Mouse (Mus musculus) MEL (cell line): ENCODE results near the gene Syt17. TPM values are rescaled to one million over a fixed set of nuclear protein-coding genes. Genes with fewer than 3 reads are reported as not detected.

Source experiments
- DNase-seq: peaks from one replicate; pipeline ENCODE4 v3.0.0; 2011; ENCODE audit warnings: low read depth, low spot score
- H3K27ac ChIP-seq: 2 replicates; pipeline ENCODE4 v1.5.1; 2012; ENCODE audit warnings: low read depth, mild to moderate bottlenecking, control low read depth, low read length, moderate library complexity; ENCODE audit not compliant: control insufficient read depth
- H3K27me3 ChIP-seq, 2 experiments: fragments of 150-350 bp in 1 of 2; sonication (generic) in 1 of 2; 2 replicates each; pipeline ENCODE4 v1.6.1; 2012; ENCODE audit warnings: low read length in 2 of 2, mild to moderate bottlenecking in 2 of 2, improper control_type of control experiment in 1 of 2, moderate library complexity in 1 of 2; ENCODE audit not compliant: insufficient read depth in 2 of 2, control insufficient read depth in 1 of 2
- H3K36me3 ChIP-seq, 2 experiments: 2 replicates each; pipeline ENCODE4 v1.6.1; 2012 to 2014; ENCODE audit warnings: low read length in 2 of 2, improper control_type of control experiment in 1 of 2, inconsistent platforms in 1 of 2, mild to moderate bottlenecking in 1 of 2; ENCODE audit not compliant: insufficient read depth in 2 of 2, control insufficient read depth in 1 of 2
- H3K4me1 ChIP-seq, 2 experiments: fragments of 150-350 bp in 1 of 2; sonication (generic) in 1 of 2; 2 replicates each; pipeline ENCODE4 v1.6.1; 2012; ENCODE audit warnings: low read length in 2 of 2, improper control_type of control experiment in 1 of 2, mild to moderate bottlenecking in 1 of 2; ENCODE audit not compliant: insufficient read depth in 2 of 2, control insufficient read depth in 1 of 2
- H3K4me3 ChIP-seq, 2 experiments: fragments of 150-350 bp in 1 of 2; sonication (generic) in 1 of 2; 2 replicates each; pipeline ENCODE4 v1.5.1; 2012; ENCODE audit warnings: low read depth in 2 of 2, low read length in 2 of 2, mild to moderate bottlenecking in 2 of 2, moderate library complexity in 2 of 2, control low read depth in 1 of 2, improper control_type of control experiment in 1 of 2; ENCODE audit not compliant: control insufficient read depth in 1 of 2, insufficient read depth in 1 of 2
- H3K79me2 ChIP-seq: 2 replicates; pipeline ENCODE4 v1.6.1; 2012; ENCODE audit warnings: mild to moderate bottlenecking, low read length, moderate library complexity; ENCODE audit not compliant: control insufficient read depth, poor library complexity, insufficient read depth
- H3K9ac ChIP-seq: 2 replicates; pipeline ENCODE4 v1.6.1; 2012; ENCODE audit warnings: low read depth, mild to moderate bottlenecking, control low read depth, low read length, moderate library complexity; ENCODE audit not compliant: control insufficient read depth, poor library complexity, severe bottlenecking
- H3K9me3 ChIP-seq: fragments of 150-350 bp; sonication (generic); replicated peaks from 2 replicates; pipeline ENCODE4 v1.6.1; 2012; ENCODE audit warnings: mild to moderate bottlenecking, low read length, improper control_type of control experiment, moderate library complexity; ENCODE audit not compliant: insufficient read depth
- BHLHE40 ChIP-seq: IDR thresholded peaks from 2 replicates; pipeline ENCODE4 v1.6.1; 2012; ENCODE audit warnings: low read depth, mild to moderate bottlenecking, inconsistent platforms, low read length, improper control_type of control experiment, borderline replicate concordance
- CHD1 ChIP-seq: IDR thresholded peaks from 2 replicates; pipeline ENCODE4 v1.6.1; 2012; ENCODE audit warnings: low read depth, mild to moderate bottlenecking, inconsistent platforms, low read length, improper control_type of control experiment
- CTCF ChIP-seq, 3 experiments: IDR thresholded peaks in 2 of 3; conservative IDR thresholded peaks in 1 of 3; 2 replicates each; pipeline ENCODE4 v1.5.1; 2011 to 2012; ENCODE audit warnings: low read length in 3 of 3, low read depth in 2 of 3, mild to moderate bottlenecking in 2 of 3, improper control_type of control experiment in 1 of 3, inconsistent platforms in 1 of 3, mixed read lengths in 1 of 3, moderate library complexity in 1 of 3; ENCODE audit not compliant: control insufficient read depth in 1 of 3, insufficient read depth in 1 of 3, poor library complexity in 1 of 3, severe bottlenecking in 1 of 3
- EP300 ChIP-seq, 2 experiments: IDR thresholded peaks; 2 replicates each; pipeline ENCODE4 v1.6.1; 2011; ENCODE audit warnings: improper control_type of control experiment in 2 of 2, low read length in 2 of 2, low read depth in 1 of 2, mild to moderate bottlenecking in 1 of 2
- GABPA ChIP-seq: IDR thresholded peaks from 2 replicates; pipeline ENCODE4 v1.6.1; 2012; ENCODE audit warnings: low read depth, mild to moderate bottlenecking, inconsistent platforms, low read length, improper control_type of control experiment, moderate library complexity
- GATA1 ChIP-seq: IDR thresholded peaks from 2 replicates; pipeline ENCODE4 v1.6.1; 2011; ENCODE audit warnings: low read depth, low read length, improper control_type of control experiment
- HCFC1 ChIP-seq: IDR thresholded peaks from 2 replicates; pipeline ENCODE4 v1.6.1; 2012; ENCODE audit warnings: low read depth, mild to moderate bottlenecking, inconsistent platforms, low read length, improper control_type of control experiment, moderate library complexity
- KAT2A ChIP-seq: conservative IDR thresholded peaks from 2 replicates; pipeline ENCODE4 v1.6.1; 2012; ENCODE audit warnings: low read depth, low read length, improper control_type of control experiment, inconsistent platforms
- MAFK ChIP-seq: IDR thresholded peaks from 2 replicates; pipeline ENCODE4 v1.6.1; 2011; ENCODE audit warnings: low read depth, mild to moderate bottlenecking, low read length, improper control_type of control experiment, borderline replicate concordance
- MXI1 ChIP-seq: IDR thresholded peaks from 2 replicates; pipeline ENCODE4 v1.6.1; 2011; ENCODE audit warnings: mild to moderate bottlenecking, low read depth, low read length, improper control_type of control experiment
- MYB ChIP-seq: IDR thresholded peaks from 2 replicates; pipeline ENCODE4 v1.6.1; 2011; ENCODE audit warnings: mild to moderate bottlenecking, low read depth, low read length, improper control_type of control experiment
- NELFE ChIP-seq: IDR thresholded peaks from 2 replicates; pipeline ENCODE4 v1.6.1; 2011; ENCODE audit warnings: low read depth, low read length, improper control_type of control experiment
- NRF1 ChIP-seq: IDR thresholded peaks from 2 replicates; pipeline ENCODE4 v1.6.1; 2014; ENCODE audit warnings: low read depth, mild to moderate bottlenecking, inconsistent platforms, low read length, improper control_type of control experiment, moderate library complexity; ENCODE audit not compliant: poor library complexity, insufficient read depth, severe bottlenecking
- POLR2AphosphoS5 ChIP-seq: IDR thresholded peaks from 2 replicates; pipeline ENCODE4 v1.6.1; 2012; ENCODE audit warnings: low read depth, borderline replicate concordance, mild to moderate bottlenecking, inconsistent platforms, low read length, moderate library complexity, mixed read lengths
- TBP ChIP-seq: IDR thresholded peaks from 2 replicates; pipeline ENCODE4 v1.8.0; 2011; ENCODE audit warnings: low read depth, low read length, improper control_type of control experiment
- TCF12 ChIP-seq: IDR thresholded peaks from 2 replicates; pipeline ENCODE4 v1.6.1; 2014; ENCODE audit warnings: low read depth, mild to moderate bottlenecking, inconsistent platforms, low read length, improper control_type of control experiment, moderate library complexity
- UBTF ChIP-seq: IDR thresholded peaks from 2 replicates; pipeline ENCODE4 v1.6.1; 2012; ENCODE audit warnings: low read depth, mild to moderate bottlenecking, inconsistent platforms, low read length, improper control_type of control experiment, moderate library complexity, borderline replicate concordance; ENCODE audit not compliant: insufficient read depth
- USF1 ChIP-seq: IDR thresholded peaks from 2 replicates; pipeline ENCODE4 v1.6.1; 2014; ENCODE audit warnings: low read depth, mild to moderate bottlenecking, inconsistent platforms, low read length, improper control_type of control experiment, moderate library complexity
- ZKSCAN1 ChIP-seq: IDR thresholded peaks from 2 replicates; pipeline ENCODE4 v1.6.1; 2012; ENCODE audit warnings: low read depth, mild to moderate bottlenecking, inconsistent platforms, low read length, improper control_type of control experiment, moderate library complexity
- ZNF384 ChIP-seq: IDR thresholded peaks from 2 replicates; pipeline ENCODE4 v1.6.1; 2012; ENCODE audit warnings: low read depth, mild to moderate bottlenecking, inconsistent platforms, low read length, improper control_type of control experiment
- polyA plus RNA-seq, 2 experiments: library from polyadenylated mRNA; stranded (reverse) in 1 of 2; unstranded in 1 of 2; fragments of >175 nt in 1 of 2; fragments of >200 nt in 1 of 2; gene quantifications; 2 replicates each; pipeline versions ENCODE4 v1.2.1 to v1.2.4; 2012; ENCODE audit warnings: low replicate concordance in 2 of 2, low read depth in 1 of 2; ENCODE audit not compliant: insufficient read length in 2 of 2, insufficient read depth in 1 of 2, missing spikeins in 1 of 2
- total RNA-seq: library from RNA; depleted of rRNA; stranded (reverse); fragments of 300-350 nt; gene quantifications from 2 replicates; pipeline ENCODE4 v1.2.3, GENCODE M21; 2012

Syt17 gene
- total and polyA plus RNA-seq, 3 experiments: not detected

- Histone ChIP-seq H3K79me2 (no peaks in the 10 kb centered on the region), H3K9me3 (no peaks in the 10 kb centered on the region), H3K4me1 (no peaks in the 10 kb centered on the region), H3K4me3 (no peak overlapping the region), H3K36me3 (no peaks in the 10 kb centered on the region), H3K9ac (no peak overlapping the region), H3K27ac (no peak overlapping the region), H3K27me3 (no peaks in the 10 kb centered on the region)
- no peak for DNase-seq
- TF ChIP-seq TCF12: no peak
- TF ChIP-seq BHLHE40: no peak
- no peak for TF ChIP-seq ZNF384
- no peak for TF ChIP-seq CHD1
- no peak for TF ChIP-seq GATA1
- no peak for TF ChIP-seq ZKSCAN1
- TF ChIP-seq KAT2A: no peak
- TF ChIP-seq TBP: no peak
- TF ChIP-seq HCFC1: no peak
- no peak for TF ChIP-seq UBTF
- no peak for TF ChIP-seq EP300 (IDR thresholded peaks at IDR 0.05; ENCODE audit: low read depth in 1 of 2, low read length in 2 of 2)
- TF ChIP-seq CTCF (IDR thresholded peaks at IDR 0.05 in 2 of 3, conservative IDR thresholded peaks at IDR 0.05 in 1 of 3; ENCODE audit: control insufficient read depth in 1 of 3, insufficient read depth in 1 of 3, low read depth in 2 of 3, low read length in 3 of 3, poor library complexity in 1 of 3, severe bottlenecking in 1 of 3): no peak
- TF ChIP-seq NELFE: no peak
- no peak for TF ChIP-seq MXI1
- TF ChIP-seq USF1: no peak
- no peak for TF ChIP-seq MYB
Measured at GRCm38 (mm10) chr7:118464432-118464831, 16.4 kb upstream of the Syt17 start.

GRCm38 (mm10) chr7:118462818-118463762 is 15.1 kb upstream of the Syt17 start:
- Histone ChIP-seq H3K79me2 (no peaks in the 10 kb centered on the region), H3K4me1 (no peaks in the 10 kb centered on the region), H3K4me3 (no peak overlapping the region), H3K9ac (no peak overlapping the region), H3K36me3 (no peaks in the 10 kb centered on the region), H3K9me3 (no peaks in the 10 kb centered on the region), H3K27me3 (no peaks in the 10 kb centered on the region)
- no peak for TF ChIP-seq POLR2AphosphoS5
- TF ChIP-seq NELFE: no peak
- TF ChIP-seq GABPA: no peak
- no peak for TF ChIP-seq USF1
- TF ChIP-seq MAFK: no peak
- no peak for TF ChIP-seq BHLHE40
- no peak for TF ChIP-seq NRF1
- TF ChIP-seq, all 39 proteins: peak for 0
- H3K27ac ChIP-seq: no peak overlapping the region
- DNase-seq: no peak
